Mouse (Mus musculus): ENCODE data around the gene Orm2. TPM values are rescaled to one million over a fixed set of nuclear protein-coding genes. Genes with fewer than 3 reads are reported as not detected.
"Not testable (repeated sequence)": the region's sequence is repeated elsewhere in the genome, so short reads cannot be mapped to it uniquely, and the experiment has no call there.

The Orm2 gene
- polyA plus RNA-seq (2014; fragmentation: Nextera tagmentation; extraction: Ambion mirVana): not detected in 2 replicates

- no peak within 1 kb of the TSS for H3K9ac ChIP-seq (ENCODE audit: low read depth, low read length)
- WGBS: 80% methylated on average over 5 of the region's 5 CpGs
Observed at GRCm38 (mm10) chr4:63362150-63362549, at the start of gene Orm2. Orm2 (plus strand) TSS chr4:63362449.

DNA sequence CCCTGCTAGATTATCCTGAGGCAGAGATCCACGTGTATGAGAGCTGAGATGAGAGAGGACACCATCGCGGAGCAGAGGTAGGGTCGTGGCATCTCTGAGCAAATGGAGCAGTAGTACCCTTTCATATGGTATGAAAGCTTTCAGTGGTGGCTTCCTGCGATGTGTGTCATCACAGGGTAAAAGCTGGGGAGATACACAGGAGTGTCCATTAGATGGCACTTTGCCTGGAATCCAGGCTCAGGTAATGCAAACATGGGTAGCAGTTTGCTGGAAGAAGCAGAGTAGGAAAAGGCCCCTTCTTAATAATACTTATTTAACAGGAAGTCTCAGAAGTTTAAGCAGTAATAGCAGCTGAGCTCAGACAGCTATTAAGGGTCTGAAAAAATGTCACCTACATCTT, 48.2 kb upstream of the Orm2 start:
- Histone ChIP-seq H3K4me3 (ENCODE audit: low read depth, low read length) (no peak overlapping the region), H3K9ac (ENCODE audit: low read depth, low read length) (no peak overlapping the region), H3K4me1 (replicated peaks; ENCODE audit: control insufficient read depth, insufficient read depth, low read length) (no peaks in the 10 kb centered on the region), H3K27ac (ENCODE audit: low read depth, low read length) (no peak overlapping the region), H3K4me2 (no peak overlapping the region), H3K36me3 (ENCODE audit: control insufficient read depth, insufficient read depth, low read length) (no peaks in the 10 kb centered on the region), H3K9me3 (ENCODE audit: control insufficient read depth, low read length) (no peaks in the 10 kb centered on the region), H3K27me3 (replicated peaks; ENCODE audit: control insufficient read depth, insufficient read depth, low read length) (no peaks in the 10 kb centered on the region)
- DNase-seq (ENCODE audit: low spot score) (no peak), ATAC-seq (replicated peaks; ENCODE audit: low FRiP score) (no peak)
- WGBS: 68% methylated on average over 5 of the region's 5 CpGs

More at GRCm38 (mm10) chr4:63362150-63362549, at the start of gene Orm2:
- Histone ChIP-seq H3K27ac (ENCODE audit: low read depth, low read length) (no peak within 1 kb of the TSS), H3K4me1 (replicated peaks; ENCODE audit: control insufficient read depth, insufficient read depth, low read length) (no peaks in the 10 kb centered on the region), H3K4me3 (ENCODE audit: low read depth, low read length) (no peak within 1 kb of the TSS), H3K9me3 (ENCODE audit: control insufficient read depth, low read length) (no peaks in the 10 kb centered on the region), H3K36me3 (ENCODE audit: control insufficient read depth, insufficient read depth, low read length) (no peaks in the 10 kb centered on the region), H3K4me2 (no peak within 1 kb of the TSS), H3K27me3 (replicated peaks; ENCODE audit: control insufficient read depth, insufficient read depth, low read length) (no peaks in the 10 kb centered on the region)
- DNase-seq (ENCODE audit: low spot score) (no peak), ATAC-seq (replicated peaks; ENCODE audit: low FRiP score) (no peak)

GRCm38 (mm10) chr4:63316076-63316746, 46.0 kb upstream of the Orm2 start:
- Histone ChIP-seq H3K4me3 (ENCODE audit: low read depth, low read length) (no peak overlapping the region), H3K9me3 (ENCODE audit: control insufficient read depth, low read length) (no peaks in the 10 kb centered on the region), H3K27ac (ENCODE audit: low read depth, low read length) (no peak overlapping the region), H3K9ac (ENCODE audit: low read depth, low read length) (no peak overlapping the region), H3K36me3 (ENCODE audit: control insufficient read depth, insufficient read depth, low read length) (no peaks in the 10 kb centered on the region), H3K4me1 (replicated peaks; ENCODE audit: control insufficient read depth, insufficient read depth, low read length) (no peaks in the 10 kb centered on the region), H3K27me3 (replicated peaks; ENCODE audit: control insufficient read depth, insufficient read depth, low read length) (no peaks in the 10 kb centered on the region), H3K4me2 (no peak overlapping the region)
- ATAC-seq (replicated peaks; ENCODE audit: low FRiP score) (no peak), DNase-seq (ENCODE audit: low spot score) (no peak)
- 64% methylated on average over 9 of the region's 9 CpGs for WGBS

GRCm38 (mm10) chr4:63319566-63319965, 42.7 kb upstream of the Orm2 start:
- H3K4me3 ChIP-seq (ENCODE audit: low read depth, low read length); ATAC-seq (replicated peaks; ENCODE audit: low FRiP score); H3K4me1 ChIP-seq (replicated peaks; ENCODE audit: control insufficient read depth, insufficient read depth, low read length); H3K27ac ChIP-seq (ENCODE audit: low read depth, low read length); H3K9me3 ChIP-seq (ENCODE audit: control insufficient read depth, low read length); H3K4me2 ChIP-seq; H3K9ac ChIP-seq (ENCODE audit: low read depth, low read length); DNase-seq (ENCODE audit: low spot score); H3K36me3 ChIP-seq (ENCODE audit: control insufficient read depth, insufficient read depth, low read length); H3K27me3 ChIP-seq (replicated peaks; ENCODE audit: control insufficient read depth, insufficient read depth, low read length): not testable (repeated sequence)
- 31% methylated on average over 3 of the region's 3 CpGs for WGBS

- whole genome bisulfite sequencing: 70% methylated on average over 8 of the region's 8 CpGs
Observed at GRCm38 (mm10) chr4:63323275-63323815, 38.9 kb upstream of the Orm2 start.

DNA sequence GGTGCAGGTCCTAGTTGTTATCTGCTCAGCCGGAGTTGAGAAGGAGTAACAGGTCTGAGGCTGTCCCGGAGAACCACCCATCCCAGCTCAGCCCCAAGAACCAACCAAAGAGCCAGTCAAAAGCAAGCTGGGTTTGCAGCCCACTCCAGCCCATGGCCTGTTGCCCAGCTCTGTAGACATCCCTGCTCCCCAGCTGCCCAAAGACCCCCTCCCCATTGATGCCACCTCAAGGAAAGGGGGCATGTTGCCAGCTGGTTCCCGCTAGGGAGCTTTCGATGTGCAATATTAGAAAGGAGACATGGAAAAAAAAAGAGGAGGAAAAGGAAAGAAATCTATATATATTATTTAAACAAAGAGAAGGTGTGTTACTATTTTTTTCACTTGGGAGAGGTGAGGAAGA, 28.8 kb upstream of the Orm2 start:
- no peaks in the 10 kb centered on the region for H3K27me3 ChIP-seq (replicated peaks; ENCODE audit: control insufficient read depth, insufficient read depth, low read length)
- H3K36me3 ChIP-seq (ENCODE audit: control insufficient read depth, insufficient read depth, low read length): peaks cover 2% of the 10 kb centered on the region; the same call in 1 of the 2 replicates
- ATAC-seq (replicated peaks; ENCODE audit: low FRiP score) (no peak), DNase-seq (ENCODE audit: low spot score) (no peak)
- H3K9me3 ChIP-seq (ENCODE audit: control insufficient read depth, low read length): no peaks in the 10 kb centered on the region
- no peak overlapping the region for H3K27ac ChIP-seq (ENCODE audit: low read depth, low read length)
- no peak overlapping the region for H3K9ac ChIP-seq (ENCODE audit: low read depth, low read length)
- H3K4me3 ChIP-seq (ENCODE audit: low read depth, low read length): no peak overlapping the region
- no peaks in the 10 kb centered on the region for H3K4me1 ChIP-seq (replicated peaks; ENCODE audit: control insufficient read depth, insufficient read depth, low read length)
- WGBS: 87% methylated on average over 4 of the region's 4 CpGs
- no peak overlapping the region for H3K4me2 ChIP-seq

More at GRCm38 (mm10) chr4:63323275-63323815, 38.9 kb upstream of the Orm2 start:
- DNase-seq (ENCODE audit: low spot score) (no peak), ATAC-seq (replicated peaks; ENCODE audit: low FRiP score) (no peak)
- Histone ChIP-seq H3K27ac (ENCODE audit: low read depth, low read length) (no peak overlapping the region), H3K36me3 (ENCODE audit: control insufficient read depth, insufficient read depth, low read length) (no peaks in the 10 kb centered on the region), H3K9me3 (ENCODE audit: control insufficient read depth, low read length) (no peaks in the 10 kb centered on the region), H3K4me1 (replicated peaks; ENCODE audit: control insufficient read depth, insufficient read depth, low read length) (no peaks in the 10 kb centered on the region), H3K4me3 (ENCODE audit: low read depth, low read length) (no peak overlapping the region), H3K4me2 (no peak overlapping the region), H3K9ac (ENCODE audit: low read depth, low read length) (no peak overlapping the region), H3K27me3 (replicated peaks; ENCODE audit: control insufficient read depth, insufficient read depth, low read length) (no peaks in the 10 kb centered on the region)

GRCm38 (mm10) chr4:63338414-63339076, 23.7 kb upstream of the Orm2 start:
- 59% methylated on average over 3 of the region's 3 CpGs for WGBS
- Histone ChIP-seq H3K4me2 (no peak overlapping the region), H3K27me3 (replicated peaks; ENCODE audit: control insufficient read depth, insufficient read depth, low read length) (no peaks in the 10 kb centered on the region), H3K36me3 (ENCODE audit: control insufficient read depth, insufficient read depth, low read length) (no peaks in the 10 kb centered on the region), H3K9ac (ENCODE audit: low read depth, low read length) (no peak overlapping the region), H3K4me3 (ENCODE audit: low read depth, low read length) (no peak overlapping the region), H3K9me3 (ENCODE audit: control insufficient read depth, low read length) (no peaks in the 10 kb centered on the region), H3K27ac (ENCODE audit: low read depth, low read length) (no peak overlapping the region), H3K4me1 (replicated peaks; ENCODE audit: control insufficient read depth, insufficient read depth, low read length) (no peaks in the 10 kb centered on the region)
- ATAC-seq (replicated peaks; ENCODE audit: low FRiP score) (no peak), DNase-seq (ENCODE audit: low spot score) (no peak)

- Histone ChIP-seq H3K27ac (ENCODE audit: low read depth, low read length) (no peak overlapping the region), H3K36me3 (ENCODE audit: control insufficient read depth, insufficient read depth, low read length) (no peaks in the 10 kb centered on the region), H3K27me3 (replicated peaks; ENCODE audit: control insufficient read depth, insufficient read depth, low read length) (no peaks in the 10 kb centered on the region), H3K9me3 (ENCODE audit: control insufficient read depth, low read length) (no peaks in the 10 kb centered on the region), H3K9ac (ENCODE audit: low read depth, low read length) (no peak overlapping the region), H3K4me2 (no peak overlapping the region), H3K4me3 (ENCODE audit: low read depth, low read length) (no peak overlapping the region), H3K4me1 (replicated peaks; ENCODE audit: control insufficient read depth, insufficient read depth, low read length) (no peaks in the 10 kb centered on the region)
- ATAC-seq (replicated peaks; ENCODE audit: low FRiP score) (no peak), DNase-seq (ENCODE audit: low spot score) (no peak)
- whole genome bisulfite sequencing: 64% methylated on average over 4 of the region's 4 CpGs
Observed at GRCm38 (mm10) chr4:63342491-63342890, 19.8 kb upstream of the Orm2 start.

DNA sequence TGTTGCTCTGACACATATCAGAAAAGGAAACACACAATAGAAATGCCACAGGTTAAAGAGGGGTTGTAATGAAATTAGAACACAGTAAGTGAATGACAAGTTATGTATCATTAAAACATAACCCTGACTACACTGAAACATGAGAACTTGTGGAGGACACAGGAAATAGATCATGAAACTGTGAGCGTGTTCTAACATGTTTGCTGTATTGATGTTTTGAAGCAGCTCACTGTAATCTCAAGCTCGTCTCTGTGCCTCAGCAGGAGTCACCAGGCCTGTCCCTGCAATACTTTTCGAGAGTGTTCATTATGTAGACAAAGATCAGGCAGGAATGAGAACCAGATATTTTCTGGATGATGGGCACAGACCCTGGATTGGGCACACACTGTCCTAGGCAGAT, 18.6 kb upstream of the Orm2 start:
- Histone ChIP-seq H3K4me3 (ENCODE audit: low read depth, low read length) (no peak overlapping the region), H3K27ac (ENCODE audit: low read depth, low read length) (no peak overlapping the region), H3K9me3 (ENCODE audit: control insufficient read depth, low read length) (no peaks in the 10 kb centered on the region), H3K4me1 (replicated peaks; ENCODE audit: control insufficient read depth, insufficient read depth, low read length) (no peaks in the 10 kb centered on the region), H3K36me3 (ENCODE audit: control insufficient read depth, insufficient read depth, low read length) (no peaks in the 10 kb centered on the region), H3K27me3 (replicated peaks; ENCODE audit: control insufficient read depth, insufficient read depth, low read length) (no peaks in the 10 kb centered on the region), H3K9ac (ENCODE audit: low read depth, low read length) (no peak overlapping the region), H3K4me2 (no peak overlapping the region)
- DNase-seq (ENCODE audit: low spot score) (no peak), ATAC-seq (replicated peaks; ENCODE audit: low FRiP score) (no peak)
- WGBS: 62% methylated on average over 3 of the region's 3 CpGs
